ENCODE assay signal across 8 mouse cellular contexts in genomic region chr15:100089645-100090053, GRCm38 (mm10). TPM values are rescaled to one million over a fixed set of nuclear protein-coding genes. Genes with fewer than 3 reads are reported as not detected.
A peak's percentile ranks its signal among the peaks of the same experiment; 100 is the strongest.
DNase-seq lines count a peak whose midpoint lies in the region; ATAC-seq and TF ChIP-seq lines count a peak whose summit lies in the region.

No protein-coding gene starts in this region.

- DNase-seq in urinary bladder, postnatal 25 days (ENCODE audit: low spot score): peak; percentile 49
- DNase-seq in urinary bladder, adult 2 months (ENCODE audit: low spot score): no peak
- peak; percentile 81 for DNase-seq in fibroblast of lung, adult 2 months (ENCODE audit: low read depth)
- DNase-seq in kidney, postnatal 10 days: peak; percentile 54
- peak; percentile 66 for DNase-seq in midbrain, postnatal 0 days (ENCODE audit: low spot score)
- no peak for DNase-seq in layer of hippocampus, postnatal 36 days
- no peak for DNase-seq in adrenal gland, postnatal 4 days (ENCODE audit: low spot score in 2 of 2)
- no peak for DNase-seq in heart, adult 8-10 months (ENCODE audit: low spot score)

- H3K27ac ChIP-seq in midbrain, postnatal 0 days (ENCODE audit: low read depth, low read length): peak overlapping the region; percentile 59

- peak; percentile 59 for TF ChIP-seq CTCF in midbrain, postnatal 0 days (IDR thresholded peaks at IDR 0.05)

- no peaks in the 10 kb centered on the region for H3K27me3 ChIP-seq in midbrain, postnatal 0 days (ENCODE audit: insufficient read depth, low read length)

- peak; percentile 82 for ATAC-seq in midbrain, postnatal 0 days (ENCODE audit: low FRiP score)

- H3K4me1 ChIP-seq in midbrain, postnatal 0 days (ENCODE audit: insufficient read depth, low read length): peaks cover 6% of the 10 kb centered on the region; the same call in 1 of the 2 replicates

- WGBS in midbrain, postnatal 0 days: 20% methylated on average over 8 of the region's 8 CpGs

- H3K9me3 ChIP-seq in midbrain, postnatal 0 days (ENCODE audit: low read length): no peaks in the 10 kb centered on the region

- H3K4me2 ChIP-seq in midbrain, postnatal 0 days (ENCODE audit: low read depth, low read length, poor library complexity, severe bottlenecking): peak overlapping the region; percentile 9; the same call in 1 of the 2 replicates

- no peak overlapping the region; the same call in 1 of the 2 replicates for H3K9ac ChIP-seq in midbrain, postnatal 0 days (replicated peaks; ENCODE audit: low read length, poor library complexity, severe bottlenecking)

- no peak overlapping the region for H3K4me3 ChIP-seq in midbrain, postnatal 0 days (ENCODE audit: low read depth, low read length)

- no peaks in the 10 kb centered on the region for H3K36me3 ChIP-seq in midbrain, postnatal 0 days (ENCODE audit: insufficient read depth, low read length)

RNA-seq across cellular contexts. Expression of gene Dip2b, which starts 51.2 kb away (rescaled TPM):
- polyA plus RNA-seq in urinary bladder, adult 2 months (2012; rRNA removed): 13.5 and 14.7 TPM in 2 replicates
- total RNA-seq in midbrain, postnatal 0 days (2014; rRNA removed): 44.1 and 44.8 TPM in 2 replicates
- polyA plus RNA-seq in midbrain, postnatal 0 days (2015; fragmentation: Nextera tagmentation; extraction: Ambion mirVana): 8.0 and 10.5 TPM in 2 replicates
- 10 to 100 TPM; 48.5 to 58.8 TPM for total RNA-seq in layer of hippocampus, postnatal 36 days (2021)
- 10 to 100 TPM; 32.2 to 33.0 TPM for total RNA-seq in adrenal gland, postnatal 4 days (2021)
- total RNA-seq in heart, adult 8-10 months (2022): 10 to 100 TPM; 19.1 to 25.3 (median 21.9) TPM

Comparison
In these comparisons a context has a peak if more than half of its experiments do, and no peak if none do; other contexts are left out.
1. DNase-seq: peak in urinary bladder, postnatal 25 days (single experiment), fibroblast of lung, adult 2 months (single experiment), kidney, postnatal 10 days (single experiment) and midbrain, postnatal 0 days (single experiment); none in urinary bladder, adult 2 months (single experiment), layer of hippocampus, postnatal 36 days (0 of 2), adrenal gland, postnatal 4 days (0 of 2) and heart, adult 8-10 months (single experiment).